Mouse (Mus musculus) liver, postnatal 0 days (tissue): ENCODE results near the gene Sestd1.

Source experiments
- CTCF ChIP-seq: sonication (generic); IDR thresholded peaks from 2 replicates; pipeline ENCODE4 v1.5.1; 2016; ENCODE audit warnings: antibody characterized with exemption, low read depth
- EP300 ChIP-seq: IDR thresholded peaks from 2 replicates; pipeline ENCODE4 v1.6.1; 2016; ENCODE audit warnings: antibody characterized with exemption, low read depth, mild to moderate bottlenecking

DNA sequence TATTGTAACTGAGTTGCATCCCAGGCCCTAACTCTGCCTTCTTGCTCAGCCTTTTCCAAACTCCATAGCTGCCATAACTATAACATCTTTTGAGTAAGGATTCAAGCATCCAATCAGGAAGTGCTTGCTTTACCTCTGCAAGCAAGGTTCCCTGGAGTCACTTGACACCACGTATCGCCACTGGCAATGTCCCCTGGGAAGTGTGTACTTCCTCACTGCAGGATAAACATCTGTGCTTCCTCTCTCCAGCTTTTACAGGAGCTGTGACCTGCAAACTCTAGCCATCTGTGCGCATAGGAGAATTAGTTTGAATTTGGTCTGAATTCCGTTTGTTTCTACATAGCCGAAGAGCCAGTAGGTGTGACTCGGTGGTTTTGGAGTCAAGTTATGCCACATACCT, 43.3 kb upstream of the Sestd1 start:
- TF ChIP-seq CTCF (no peak), EP300 (no peak)
